Mouse (Mus musculus) bone marrow, adult 2 months (tissue): ENCODE measurements around the gene Mynn. TPM values are rescaled to one million over a fixed set of nuclear protein-coding genes. Genes with fewer than 3 reads are reported as not detected.
A peak's percentile ranks its signal among the peaks of the same experiment; 100 is the strongest.

Experiments used
- H3K27ac ChIP-seq: fragments of 200-500 bp; 2 replicates; pipeline ENCODE4 v1.5.1; 2012; ENCODE audit warnings: low read depth, mild to moderate bottlenecking, control low read depth, inconsistent platforms, low read length; ENCODE audit not compliant: control insufficient read depth, poor library complexity, insufficient read depth
- H3K4me1 ChIP-seq: fragments of 200-500 bp; 2 replicates; pipeline ENCODE4 v1.6.1; 2011; ENCODE audit warnings: low read length; ENCODE audit not compliant: control insufficient read depth, insufficient read depth
- H3K4me3 ChIP-seq: fragments of 200-500 bp; replicated peaks from 2 replicates; pipeline ENCODE3; 2011; ENCODE audit warnings: mild to moderate bottlenecking, low read depth, low read length, control low read depth; ENCODE audit not compliant: control insufficient read depth
- CTCF ChIP-seq: fragments of 200-500 bp; IDR thresholded peaks from 2 replicates; pipeline ENCODE4 v1.5.1; 2011; ENCODE audit warnings: low read length, control low read depth; ENCODE audit not compliant: control insufficient read depth, insufficient read depth
- POLR2A ChIP-seq: fragments of 200-500 bp; IDR thresholded peaks from 2 replicates; pipeline ENCODE4 v1.6.1; 2011; ENCODE audit warnings: low read depth, mild to moderate bottlenecking, control low read depth, low read length, borderline replicate concordance; ENCODE audit not compliant: control insufficient read depth
- WGBS: fragments of 180-500 bp; shearing (Covaris S2); methylation state at CpG from one replicate; pipeline ENCODE4 v1.1.7; 2018; 5-methylcytosine and 5-hydroxymethylcytosine counted together
- polyA plus RNA-seq: library from polyadenylated mRNA; stranded (reverse); fragments of >200 nt; gene quantifications from 2 replicates; pipeline ENCODE4 v1.2.4, GENCODE M21; 2011; ENCODE audit warnings: low replicate concordance; ENCODE audit not compliant: missing spikeins, insufficient read depth, insufficient read length

The Mynn gene
- polyA plus RNA-seq, 1 experiment, result 9.7 TPM

GRCm38 (mm10) chr3:30595111-30595832 lies 6.6 kb upstream of the Mynn start:
- TF ChIP-seq CTCF (no peak), POLR2A (0 out of 2 replicates have a peak, but pooled peaks have one; percentile 19)
- Histone ChIP-seq H3K4me1 (no peaks in the 10 kb centered on the region), H3K4me3 (peak overlapping the region; percentile 69), H3K27ac (peak overlapping the region; percentile 27; the same call in 1 of the 2 replicates)
- WGBS, result under 1% methylated on average over 62 of the region's 62 CpGs

- no peaks in the 10 kb centered on the region for H3K4me1 ChIP-seq
- H3K4me3 ChIP-seq, result no peak overlapping the region
- WGBS, result 85% methylated on average over 7 of the region's 7 CpGs
- no peak overlapping the region for H3K27ac ChIP-seq
- TF ChIP-seq POLR2A (no peak), CTCF (no peak)
Measured at GRCm38 (mm10) chr3:30597271-30597670, 4.6 kb upstream of the Mynn start.

DNA sequence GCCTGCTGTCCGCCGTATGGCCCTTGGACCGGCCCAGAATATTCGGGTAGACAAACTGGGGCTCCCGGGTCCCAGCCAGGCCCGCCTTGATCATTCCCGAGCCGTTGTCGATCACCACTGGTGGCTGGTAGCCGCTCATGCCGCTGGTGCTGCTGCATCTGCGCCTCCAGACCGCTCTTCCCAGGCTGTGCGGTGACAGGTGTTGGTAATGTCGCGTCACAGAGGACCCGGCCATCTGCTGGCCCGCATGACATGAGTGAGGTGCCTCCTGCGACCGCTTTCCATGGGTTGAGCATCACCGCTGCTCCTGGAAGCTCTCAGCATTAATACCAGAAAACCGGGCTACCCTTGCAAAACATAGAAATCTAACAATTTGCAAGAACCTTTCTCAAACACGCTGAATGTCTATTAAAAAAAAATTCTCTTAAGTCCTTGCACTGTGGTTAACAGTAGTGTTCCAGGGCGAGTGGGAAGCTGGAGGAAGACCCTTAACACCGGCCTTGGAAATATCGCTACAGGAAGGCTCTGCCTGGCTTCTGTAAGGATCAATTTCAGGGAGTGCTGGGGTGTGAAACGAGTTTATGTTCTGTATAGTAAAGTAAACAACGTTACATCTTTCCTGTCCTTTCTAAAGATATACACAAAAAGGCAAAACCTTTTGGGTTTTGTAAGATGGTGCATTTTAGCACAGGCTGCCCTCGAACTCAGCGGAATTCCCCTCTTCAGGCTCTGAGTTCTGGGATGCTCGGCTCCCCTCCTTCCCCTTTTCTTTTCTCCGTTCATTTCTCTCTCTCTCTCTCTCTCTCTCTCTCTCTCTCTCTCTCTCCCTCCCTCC lies 1.9 kb upstream of the Mynn start, which contains the start of gene Actrt3:
Gene Actrt3, minus strand, starts transcription at position 229 of the 835 bp plus-strand sequence.
- 1% methylated on average over 32 of the region's 32 CpGs for WGBS
- Histone ChIP-seq H3K4me3 (peak within 1 kb of the TSS; percentile 71), H3K4me1 (no peaks in the 10 kb centered on the region), H3K27ac (no peak within 1 kb of the TSS)
- TF ChIP-seq POLR2A, result no peak
- no peak for TF ChIP-seq CTCF

- Histone ChIP-seq H3K4me1 (no peaks in the 10 kb centered on the region), H3K27ac (no peak overlapping the region), H3K4me3 (peak overlapping the region; percentile 71)
- under 1% methylated on average over 14 of the region's 14 CpGs for WGBS
- TF ChIP-seq CTCF, result no peak
- TF ChIP-seq POLR2A, result no peak
Measured at GRCm38 (mm10) chr3:30600717-30601116, 1.1 kb upstream of the Mynn start.

GRCm38 (mm10) chr3:30601175-30601574 lies 690 bp upstream of the Mynn start:
- Histone ChIP-seq H3K4me1 (no peaks in the 10 kb centered on the region), H3K27ac (no peak overlapping the region; the same call in 1 of the 2 replicates), H3K4me3 (peak overlapping the region; percentile 71)
- TF ChIP-seq CTCF, result no peak
- no peak for TF ChIP-seq POLR2A
- WGBS, result under 1% methylated on average over 17 of the region's 17 CpGs

- H3K27ac ChIP-seq, result peak overlapping the region; percentile 99
- no peak for TF ChIP-seq POLR2A
- no peak for TF ChIP-seq CTCF
- under 1% methylated on average over 13 of the region's 13 CpGs for WGBS
- H3K4me1 ChIP-seq, result no peaks in the 10 kb centered on the region
- peak overlapping the region; percentile 85 for H3K4me3 ChIP-seq
Measured at GRCm38 (mm10) chr3:30601610-30602064, 228 bp upstream of the Mynn start.

- Histone ChIP-seq H3K27ac (peak overlapping the region; percentile 99), H3K4me1 (no peaks in the 10 kb centered on the region), H3K4me3 (peak overlapping the region; percentile 85)
- TF ChIP-seq CTCF (no peak), POLR2A (no peak; the same call in 1 of the 2 replicates)
- WGBS, result under 1% methylated on average over 27 of the region's 27 CpGs
Measured at GRCm38 (mm10) chr3:30602740-30603098, 854 bp downstream of the Mynn start.

GRCm38 (mm10) chr3:30603256-30603655 lies 1.4 kb downstream of the Mynn start:
- no peak overlapping the region for H3K27ac ChIP-seq
- WGBS, result 57% methylated on average over 10 of the region's 10 CpGs
- TF ChIP-seq POLR2A, result no peak
- no peak for TF ChIP-seq CTCF
- peak overlapping the region; percentile 26 for H3K4me3 ChIP-seq
- H3K4me1 ChIP-seq, result no peaks in the 10 kb centered on the region
